Mouse (Mus musculus): ENCODE measurements around the gene Rps15. TPM values are rescaled to one million over a fixed set of nuclear protein-coding genes. Genes with fewer than 3 reads are reported as not detected.

The Rps15 gene
- polyA plus RNA-seq, 1 experiment from 2014 or later, result 939 TPM

DNA sequence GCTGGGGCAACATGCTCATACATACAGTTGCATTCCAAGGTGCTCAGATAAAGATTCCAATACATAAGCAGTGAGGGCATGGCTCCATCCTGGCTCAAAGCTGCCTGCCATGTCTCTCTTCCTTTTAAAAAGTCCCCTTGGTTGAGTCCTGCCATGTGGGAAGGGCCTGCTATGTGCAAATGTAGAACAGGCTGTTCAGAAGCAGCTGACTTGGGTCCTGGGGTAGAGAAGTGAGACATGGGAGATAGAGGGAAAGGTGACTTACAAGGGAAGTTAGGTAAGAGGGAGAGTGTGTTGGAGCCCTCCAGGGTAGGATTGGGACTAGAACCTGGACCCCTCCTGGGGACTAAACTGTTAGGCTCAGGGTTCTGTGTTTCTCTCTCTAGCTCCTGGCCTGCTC lies 40.2 kb upstream of the Rps15 start:
- Histone ChIP-seq H3K4me2 (ENCODE audit: low read depth, low read length) (no peak overlapping the region), H3K9ac (ENCODE audit: low read length) (no peak overlapping the region), H3K9me3 (ENCODE audit: control insufficient read depth, low read length) (no peaks in the 10 kb centered on the region), H3K27me3 (ENCODE audit: control insufficient read depth, insufficient read depth, low read depth, low read length) (no peaks in the 10 kb centered on the region), H3K36me3 (ENCODE audit: control insufficient read depth, insufficient read depth, low read length) (peaks cover 20% of the 10 kb centered on the region), H3K27ac (ENCODE audit: low read length) (no peak overlapping the region), H3K4me3 (ENCODE audit: low read length) (no peak overlapping the region), H3K4me1 (replicated peaks; ENCODE audit: control insufficient read depth, insufficient read depth, low read length) (peaks cover 9% of the 10 kb centered on the region)
- no peak for ATAC-seq (ENCODE audit: low read depth)

DNA sequence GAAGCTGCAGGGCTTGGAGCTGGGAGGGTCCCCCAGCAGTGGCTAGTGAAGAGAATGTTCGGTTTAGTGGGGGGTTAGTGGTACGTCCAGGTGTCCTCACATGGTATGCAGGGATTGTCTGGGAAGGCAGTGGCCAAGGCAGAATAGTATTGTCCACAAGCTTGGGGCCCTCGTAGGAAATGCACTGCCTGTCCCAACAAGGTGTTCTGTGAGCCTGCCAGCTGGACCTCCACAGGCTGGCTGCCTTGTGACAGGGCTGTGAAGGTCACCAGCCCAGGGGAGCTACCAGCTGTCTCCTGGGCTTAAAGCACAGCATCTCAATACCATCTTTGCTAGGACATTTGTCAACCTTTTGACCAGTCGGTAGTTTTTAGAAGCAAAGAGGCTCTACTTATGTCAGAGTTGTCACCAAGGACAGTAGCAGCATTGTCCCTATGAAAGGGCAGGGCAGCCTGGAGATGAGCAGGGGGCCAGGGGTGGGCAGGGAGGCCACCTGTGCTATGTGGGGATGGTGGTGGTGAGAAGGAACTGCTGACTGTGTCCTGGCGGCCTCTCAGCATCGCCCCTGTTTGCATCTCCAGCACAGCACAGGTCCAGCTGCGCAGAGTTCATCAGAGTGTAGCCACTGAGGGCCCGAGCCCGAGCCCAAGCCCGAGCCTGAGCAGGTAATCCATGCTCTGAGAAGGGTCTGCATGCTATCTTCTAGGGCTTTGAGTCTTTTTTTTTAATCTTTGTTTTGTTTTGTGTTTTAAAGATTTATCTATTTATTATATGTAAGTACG lies 39.6 kb upstream of the Rps15 start:
- no peak overlapping the region for H3K27ac ChIP-seq (ENCODE audit: low read length)
- no peak overlapping the region for H3K9ac ChIP-seq (ENCODE audit: low read length)

DNA sequence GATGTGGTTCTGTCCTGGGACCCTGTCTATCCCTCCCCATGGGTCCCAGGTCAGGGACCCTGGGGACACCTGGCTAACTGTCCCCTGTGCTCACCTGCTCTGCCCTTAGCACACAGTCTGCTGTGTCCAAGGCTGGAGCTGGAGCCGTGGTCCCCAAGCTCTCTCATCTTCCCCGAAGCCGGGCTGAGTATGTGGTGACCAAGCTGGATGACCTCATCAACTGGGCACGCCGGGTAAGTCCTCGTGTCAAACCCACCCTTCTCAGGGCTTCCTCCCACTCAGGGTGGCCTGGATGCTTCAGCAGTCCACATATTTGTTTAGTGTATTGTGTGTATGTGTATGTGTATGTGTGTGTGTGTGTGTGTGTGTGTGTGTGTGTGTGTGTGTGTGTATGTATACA lies 38.7 kb upstream of the Rps15 start:
- H3K4me3 ChIP-seq (ENCODE audit: low read length), result no peak overlapping the region
- WGBS, result 65% methylated on average over 6 of the region's 6 CpGs
- no peak overlapping the region for H3K9ac ChIP-seq (ENCODE audit: low read length)
- peaks cover 25% of the 10 kb centered on the region for H3K36me3 ChIP-seq (ENCODE audit: control insufficient read depth, insufficient read depth, low read length)
- H3K4me1 ChIP-seq (replicated peaks; ENCODE audit: control insufficient read depth, insufficient read depth, low read length), result peaks cover 9% of the 10 kb centered on the region
- ATAC-seq (ENCODE audit: low read depth), result no peak
- no peaks in the 10 kb centered on the region for H3K9me3 ChIP-seq (ENCODE audit: control insufficient read depth, low read length)
- H3K4me2 ChIP-seq (ENCODE audit: low read depth, low read length), result no peak overlapping the region
- H3K27ac ChIP-seq (ENCODE audit: low read length), result no peak overlapping the region
- H3K27me3 ChIP-seq (ENCODE audit: control insufficient read depth, insufficient read depth, low read depth, low read length), result no peaks in the 10 kb centered on the region

More for the DNA sequence above, 39.6 kb upstream of the Rps15 start:
- 88% methylated on average over 11 of the region's 11 CpGs for WGBS
- Histone ChIP-seq H3K9me3 (ENCODE audit: control insufficient read depth, low read length) (no peaks in the 10 kb centered on the region), H3K4me3 (ENCODE audit: low read length) (no peak overlapping the region), H3K27me3 (ENCODE audit: control insufficient read depth, insufficient read depth, low read depth, low read length) (no peaks in the 10 kb centered on the region), H3K36me3 (ENCODE audit: control insufficient read depth, insufficient read depth, low read length) (peaks cover 21% of the 10 kb centered on the region), H3K4me2 (ENCODE audit: low read depth, low read length) (no peak overlapping the region), H3K4me1 (replicated peaks; ENCODE audit: control insufficient read depth, insufficient read depth, low read length) (peaks cover 9% of the 10 kb centered on the region)
- ATAC-seq (ENCODE audit: low read depth), result no peak

DNA sequence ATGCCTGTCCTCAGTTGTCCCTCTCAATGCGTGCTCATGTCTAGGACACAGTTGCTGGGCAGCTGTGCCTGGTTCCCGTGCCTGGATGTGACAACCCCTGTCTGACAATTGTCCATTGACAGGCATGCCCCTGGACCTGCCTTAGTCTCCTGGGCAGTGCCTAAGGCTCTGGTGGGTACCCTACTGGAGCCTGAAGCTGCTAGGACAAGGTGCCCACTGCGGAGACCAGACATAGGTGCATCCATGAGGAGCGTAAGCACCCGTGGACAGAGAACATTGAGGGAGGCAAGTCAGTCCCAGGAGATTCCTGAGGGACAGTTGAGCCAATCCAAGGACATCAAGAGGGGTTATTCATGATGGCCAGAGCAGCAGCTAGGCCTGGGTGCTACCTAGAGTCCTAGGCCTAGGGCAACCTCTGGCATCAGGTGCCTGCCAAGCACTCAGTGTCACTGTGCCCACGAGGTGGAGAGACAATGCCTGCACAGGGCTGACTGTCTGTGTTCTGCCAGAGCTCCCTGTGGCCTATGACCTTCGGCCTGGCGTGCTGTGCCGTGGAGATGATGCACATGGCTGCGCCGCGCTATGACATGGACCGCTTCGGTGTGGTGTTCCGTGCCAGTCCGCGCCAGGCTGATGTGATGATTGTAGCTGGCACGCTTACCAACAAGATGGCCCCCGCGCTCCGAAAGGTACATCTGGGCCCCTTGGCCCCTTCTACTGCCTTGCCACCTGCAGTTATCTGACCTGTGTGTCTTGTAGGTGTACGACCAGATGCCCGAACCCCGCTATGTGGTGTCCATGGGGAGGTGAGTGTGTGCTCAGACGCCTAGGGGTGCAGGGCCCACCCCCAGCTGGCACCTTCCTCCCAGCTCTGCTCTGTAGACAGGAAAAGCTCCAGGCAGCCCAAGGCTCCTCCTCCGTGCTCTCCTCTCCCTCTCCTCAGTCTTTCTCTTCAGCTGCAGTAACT lies 37.6 kb upstream of the Rps15 start:
- no peak for ATAC-seq (ENCODE audit: low read depth)
- Histone ChIP-seq H3K4me1 (replicated peaks; ENCODE audit: control insufficient read depth, insufficient read depth, low read length) (peaks cover 13% of the 10 kb centered on the region), H3K27me3 (ENCODE audit: control insufficient read depth, insufficient read depth, low read depth, low read length) (no peaks in the 10 kb centered on the region), H3K27ac (ENCODE audit: low read length) (no peak overlapping the region), H3K9ac (ENCODE audit: low read length) (no peak overlapping the region), H3K4me3 (ENCODE audit: low read length) (no peak overlapping the region), H3K36me3 (ENCODE audit: control insufficient read depth, insufficient read depth, low read length) (peaks cover 25% of the 10 kb centered on the region), H3K4me2 (ENCODE audit: low read depth, low read length) (no peak overlapping the region), H3K9me3 (ENCODE audit: control insufficient read depth, low read length) (no peaks in the 10 kb centered on the region)
- WGBS, result 94% methylated on average over 26 of the region's 26 CpGs

DNA sequence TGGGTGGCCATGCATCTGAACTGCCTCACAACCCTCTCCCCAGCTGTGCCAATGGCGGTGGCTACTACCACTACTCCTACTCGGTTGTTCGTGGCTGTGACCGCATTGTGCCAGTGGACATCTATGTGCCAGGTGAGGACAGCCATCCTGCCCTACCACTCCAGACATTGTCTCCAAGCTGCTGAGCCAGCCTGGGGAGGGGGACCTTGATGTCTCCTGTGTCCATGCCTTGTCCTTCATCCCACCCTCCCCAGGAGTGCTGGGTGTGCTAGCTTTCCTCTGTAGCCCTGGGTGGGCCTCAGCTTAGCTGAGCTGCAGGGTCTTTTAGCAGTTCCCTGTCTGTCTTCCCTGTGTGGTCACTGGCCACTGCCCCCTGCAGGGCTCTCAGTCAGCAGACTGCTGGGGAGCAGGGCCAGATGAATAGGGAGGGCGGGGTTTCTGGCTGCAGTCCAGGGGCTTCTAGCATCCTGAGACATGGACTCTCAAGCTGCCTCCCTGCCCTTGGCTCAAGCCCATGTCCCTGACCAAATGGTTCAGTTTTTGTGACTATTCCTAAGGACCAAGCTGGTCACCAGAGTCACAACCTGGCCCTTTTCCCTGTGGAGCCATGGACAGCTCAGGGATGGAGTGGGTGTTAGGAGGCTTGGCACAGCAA lies 36.2 kb upstream of the Rps15 start:
- Histone ChIP-seq H3K9ac (ENCODE audit: low read length) (no peak overlapping the region), H3K4me1 (replicated peaks; ENCODE audit: control insufficient read depth, insufficient read depth, low read length) (peaks cover 15% of the 10 kb centered on the region), H3K4me2 (ENCODE audit: low read depth, low read length) (no peak overlapping the region), H3K4me3 (ENCODE audit: low read length) (no peak overlapping the region), H3K9me3 (ENCODE audit: control insufficient read depth, low read length) (no peaks in the 10 kb centered on the region), H3K27ac (ENCODE audit: low read length) (no peak overlapping the region), H3K27me3 (ENCODE audit: control insufficient read depth, insufficient read depth, low read depth, low read length) (no peaks in the 10 kb centered on the region), H3K36me3 (ENCODE audit: control insufficient read depth, insufficient read depth, low read length) (peaks cover 25% of the 10 kb centered on the region)
- WGBS, result 81% methylated on average over 5 of the region's 5 CpGs
- ATAC-seq (ENCODE audit: low read depth), result no peak

DNA sequence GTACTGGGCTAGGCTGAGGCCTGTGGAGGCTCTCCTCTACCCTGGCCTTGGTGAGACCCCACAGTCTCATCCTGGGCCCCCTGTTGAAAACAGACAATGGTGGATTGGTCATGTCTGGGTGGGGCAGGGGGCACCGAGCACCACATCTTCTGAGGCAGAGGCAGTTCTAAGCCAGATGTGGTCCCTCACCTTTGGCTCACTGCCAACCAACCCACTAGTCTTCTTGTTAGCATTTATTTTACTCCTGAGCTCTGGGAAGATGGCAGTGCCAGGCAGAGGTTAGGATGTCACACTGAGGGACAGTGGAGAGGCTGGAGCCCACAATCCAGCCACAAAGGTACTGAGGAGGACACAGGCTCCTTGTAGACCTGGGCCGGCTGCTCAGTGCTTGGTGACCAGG lies 34.3 kb upstream of the Rps15 start:
- WGBS, result 65% methylated on average over 2 of the region's 2 CpGs

DNA sequence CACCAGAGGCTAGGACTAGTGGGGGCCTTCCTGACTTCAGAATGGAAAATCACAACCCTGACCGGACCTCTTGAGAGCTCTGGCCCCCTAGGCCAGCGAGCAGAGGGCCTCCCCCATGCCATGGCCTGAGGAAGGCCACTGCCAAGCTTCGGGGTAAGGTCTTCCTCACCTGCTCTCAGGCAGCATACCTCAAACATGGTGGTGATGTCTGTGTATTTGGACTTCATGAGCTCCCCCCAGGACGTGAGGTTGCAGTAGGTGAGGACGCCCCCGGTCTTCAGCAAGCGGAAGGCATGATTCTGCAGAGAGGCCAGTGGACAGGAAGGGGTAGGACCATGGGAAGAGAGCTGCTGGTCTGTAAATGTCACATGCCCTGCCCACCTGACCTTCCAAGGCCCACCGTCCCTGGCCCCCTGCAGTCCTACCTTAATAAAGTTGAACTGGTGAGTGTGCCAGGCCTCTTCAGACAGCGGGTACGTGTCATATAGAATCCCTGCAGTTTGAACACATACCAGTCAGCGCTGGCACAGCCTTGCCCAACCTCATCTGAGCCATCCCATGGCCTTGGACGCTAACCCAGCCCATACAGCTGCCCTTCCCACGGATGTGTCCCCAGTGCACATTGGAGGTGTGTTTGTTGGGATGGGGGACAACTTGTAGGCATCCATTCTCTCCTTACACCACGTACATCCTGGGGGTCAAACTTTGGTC lies 33.3 kb upstream of the Rps15 start:
- H3K27me3 ChIP-seq (ENCODE audit: control insufficient read depth, insufficient read depth, low read depth, low read length), result no peaks in the 10 kb centered on the region
- H3K4me2 ChIP-seq (ENCODE audit: low read depth, low read length), result no peak overlapping the region
- H3K9ac ChIP-seq (ENCODE audit: low read length), result no peak overlapping the region
- no peak overlapping the region for H3K27ac ChIP-seq (ENCODE audit: low read length)
- 87% methylated on average over 14 of the region's 14 CpGs for WGBS
- no peaks in the 10 kb centered on the region for H3K9me3 ChIP-seq (ENCODE audit: control insufficient read depth, low read length)
- no peak overlapping the region for H3K4me3 ChIP-seq (ENCODE audit: low read length)
- peaks cover 19% of the 10 kb centered on the region for H3K4me1 ChIP-seq (replicated peaks; ENCODE audit: control insufficient read depth, insufficient read depth, low read length)
- ATAC-seq (ENCODE audit: low read depth), result no peak
- H3K36me3 ChIP-seq (ENCODE audit: control insufficient read depth, insufficient read depth, low read length), result peaks cover 25% of the 10 kb centered on the region

More for the DNA sequence above, 34.3 kb upstream of the Rps15 start:
- H3K9me3 ChIP-seq (ENCODE audit: control insufficient read depth, low read length), result no peaks in the 10 kb centered on the region
- H3K36me3 ChIP-seq (ENCODE audit: control insufficient read depth, insufficient read depth, low read length), result peaks cover 25% of the 10 kb centered on the region
- no peak overlapping the region for H3K4me3 ChIP-seq (ENCODE audit: low read length)
- H3K9ac ChIP-seq (ENCODE audit: low read length), result no peak overlapping the region
- peaks cover 15% of the 10 kb centered on the region for H3K4me1 ChIP-seq (replicated peaks; ENCODE audit: control insufficient read depth, insufficient read depth, low read length)
- no peaks in the 10 kb centered on the region for H3K27me3 ChIP-seq (ENCODE audit: control insufficient read depth, insufficient read depth, low read depth, low read length)
- H3K27ac ChIP-seq (ENCODE audit: low read length), result no peak overlapping the region
- ATAC-seq (ENCODE audit: low read depth), result no peak
- H3K4me2 ChIP-seq (ENCODE audit: low read depth, low read length), result no peak overlapping the region

DNA sequence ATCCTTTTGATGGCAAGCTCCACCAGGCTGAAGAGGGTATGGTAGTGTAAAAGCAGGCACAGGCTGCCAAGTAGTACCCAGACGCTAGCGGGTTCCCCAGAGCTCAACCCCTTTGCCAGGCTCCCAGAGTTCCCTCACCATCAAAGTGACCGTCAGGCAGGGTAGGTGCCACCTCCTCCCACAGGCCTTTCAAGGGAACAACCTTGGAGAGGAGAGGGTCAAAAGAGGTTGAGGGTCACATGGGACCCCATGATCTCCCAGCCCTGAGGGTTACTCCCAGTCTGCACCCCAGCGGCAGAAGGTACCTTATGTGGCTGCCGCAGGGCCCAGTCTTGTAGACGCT lies 32.8 kb upstream of the Rps15 start:
- Histone ChIP-seq H3K4me2 (ENCODE audit: low read depth, low read length) (peak overlapping the region; percentile 89), H3K4me3 (ENCODE audit: low read length) (peak overlapping the region; percentile 63), H3K9me3 (ENCODE audit: control insufficient read depth, low read length) (no peaks in the 10 kb centered on the region), H3K9ac (ENCODE audit: low read length) (peak overlapping the region; percentile 71), H3K36me3 (ENCODE audit: control insufficient read depth, insufficient read depth, low read length) (peaks cover 21% of the 10 kb centered on the region), H3K4me1 (replicated peaks; ENCODE audit: control insufficient read depth, insufficient read depth, low read length) (peaks cover 19% of the 10 kb centered on the region), H3K27me3 (ENCODE audit: control insufficient read depth, insufficient read depth, low read depth, low read length) (no peaks in the 10 kb centered on the region), H3K27ac (ENCODE audit: low read length) (no peak overlapping the region)
- no peak for ATAC-seq (ENCODE audit: low read depth)
- 82% methylated on average over 6 of the region's 6 CpGs for WGBS

Measured in lung, embryonic 16.5 days (tissue).